Mouse (Mus musculus): ENCODE results near the gene Iffo2. TPM values are rescaled to one million over a fixed set of nuclear protein-coding genes. Genes with fewer than 3 reads are reported as not detected.

Gene Iffo2
- total RNA-seq, 2 experiments from 2014 or later = 15.9 to 17.2 TPM

Small RNA genes lying within 50 kb of the gene (microRNA-seq; reads per million reads assigned to microRNA genes)
- gene Gm25571 (0 reads per million in 2 experiments), gene Mir7020 (2.5 to 3.4 reads per million in 2 experiments)

Other genes starting within 250 kb of the Iffo2 start
- gene Pqlc2, start 219.8 kb upstream of the Iffo2 start, total RNA-seq (2021) = 10 to 100 TPM; 12.6 to 13.0 TPM
- 10 to 100 TPM; 24.4 to 30.1 TPM for gene Akr7a5, start 219.8 kb upstream of the Iffo2 start, total RNA-seq (2021)
- 10 to 100 TPM; 43.3 to 45.7 TPM for gene Mrto4, start 178.0 kb upstream of the Iffo2 start, total RNA-seq (2021)
- gene Emc1, start 178.0 kb upstream of the Iffo2 start, total RNA-seq (2021) = 10 to 100 TPM; 80.2 to 86.8 TPM
- 100 to 1,000 TPM; 172 to 174 TPM for gene Ubr4, start 177.9 kb upstream of the Iffo2 start, total RNA-seq (2021)
- not detected for gene Gm21969, start 72.6 kb downstream of the Iffo2 start, total RNA-seq (2021)
- 10 to 100 TPM; 15.9 to 17.3 TPM for gene Aldh4a1, start 92.3 kb downstream of the Iffo2 start, total RNA-seq (2021)
- gene Tas1r2, start 123.0 kb downstream of the Iffo2 start, total RNA-seq (2021) = not detected

Data from left cerebral cortex, postnatal 25 days (tissue).